Mouse (Mus musculus) gastrocnemius, postnatal 36 days (tissue): ENCODE data around the gene Dscaml1. TPM values are rescaled to one million over a fixed set of nuclear protein-coding genes. Genes with fewer than 3 reads are reported as not detected.

ENCODE experiments used
- DNase-seq, 2 experiments: peaks; one replicate each; pipeline ENCODE4 v3.0.0; 2022
- intact Hi-C: fragments of 180-260 bp; cut with DNase I; formaldehyde crosslinking; loops from one replicate; pipeline ENCODE4 v1.15.1; 2025
- total RNA-seq, 2 experiments: library from RNA; stranded (reverse); gene quantifications; 2 replicates each; pipeline ENCODE4 v1.2.3; 2021

Dscaml1 gene
- total RNA-seq, 2 experiments from 2014 or later: not detected

DNA sequence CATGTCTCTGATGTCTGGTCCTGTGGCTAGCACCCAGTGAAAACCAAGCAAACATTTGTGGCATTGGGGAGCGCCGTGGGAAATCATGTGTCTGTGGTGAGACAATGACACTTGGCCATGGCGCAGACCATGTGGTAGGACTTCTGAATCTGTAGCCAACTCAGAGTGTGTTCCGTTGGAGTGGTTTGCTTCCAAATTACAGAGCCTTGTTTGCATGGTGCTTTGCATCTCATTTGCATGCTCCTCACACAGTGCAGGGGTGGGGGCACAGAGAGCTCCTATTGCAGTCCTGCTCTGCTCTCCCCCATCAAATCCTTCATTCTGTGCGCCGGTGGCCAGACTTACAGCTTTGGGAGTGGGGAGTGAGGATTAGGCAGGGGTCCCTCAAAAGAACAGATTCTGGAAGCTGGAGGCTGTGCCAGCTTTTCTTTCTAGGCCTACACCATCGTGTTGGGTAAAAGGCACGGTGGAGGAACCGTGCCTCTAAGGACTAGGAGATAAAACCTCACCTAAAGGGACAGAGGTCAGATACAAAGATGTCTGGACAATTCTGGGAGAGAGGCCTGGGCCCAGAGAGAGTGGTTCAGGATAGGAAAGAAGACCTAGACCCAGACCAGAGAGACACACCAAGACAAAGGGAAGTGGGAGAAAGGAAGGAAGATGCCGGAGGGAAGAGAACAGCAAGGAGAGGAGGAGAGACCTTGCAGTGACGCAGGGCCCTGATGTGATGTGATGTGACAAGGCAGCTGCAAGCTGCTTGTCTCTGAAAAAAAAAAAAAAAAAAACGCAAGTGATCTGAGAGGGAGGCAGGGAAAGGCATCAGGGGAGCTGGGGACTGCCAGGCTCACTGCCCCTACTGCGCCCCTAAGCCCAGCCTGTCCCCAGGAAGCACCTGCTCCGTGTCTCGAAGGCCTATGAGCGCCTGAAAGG, 237.2 kb downstream of the Dscaml1 start:
- no peak for DNase-seq
- intact Hi-C loops: no loop called here

- no peak for DNase-seq
- intact Hi-C loops: no loop called here
Observed at GRCm38 (mm10) chr9:45664326-45664725, 237.9 kb downstream of the Dscaml1 start.

DNA sequence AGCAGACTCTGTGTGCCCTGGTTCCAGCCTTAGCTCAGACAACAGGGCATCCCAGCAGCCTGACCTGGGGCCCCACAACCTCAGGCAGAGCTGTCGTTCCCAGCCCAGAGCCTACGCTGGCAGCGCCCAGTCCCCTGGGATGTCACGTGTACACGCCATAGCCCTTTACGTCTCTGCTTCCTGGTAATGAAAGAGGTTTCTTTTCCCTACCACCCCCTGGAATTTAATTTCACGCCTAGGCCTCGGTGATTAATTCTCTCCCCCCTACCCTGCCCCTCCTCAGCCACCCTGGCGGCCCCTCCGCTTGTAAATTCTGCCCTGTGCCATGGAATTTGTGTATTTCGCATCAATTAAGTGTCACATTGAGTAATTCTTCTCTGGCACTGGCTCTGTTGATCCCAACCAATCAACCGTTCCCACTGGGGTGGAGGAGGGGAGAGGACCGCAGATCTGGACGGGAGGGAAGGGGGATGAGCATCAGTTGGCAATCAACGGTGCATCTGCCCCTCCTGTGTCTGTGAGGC, 238.5 kb downstream of the Dscaml1 start:
- intact Hi-C loops: no loop called here
- no peak for DNase-seq

- intact Hi-C loops: no loop called here
- DNase-seq: no peak
Observed at GRCm38 (mm10) chr9:45675931-45676330, 249.5 kb downstream of the Dscaml1 start.

- intact Hi-C loops: no loop called here
- DNase-seq: no peak
Observed at GRCm38 (mm10) chr9:45676578-45676977, 250.2 kb downstream of the Dscaml1 start.

DNA sequence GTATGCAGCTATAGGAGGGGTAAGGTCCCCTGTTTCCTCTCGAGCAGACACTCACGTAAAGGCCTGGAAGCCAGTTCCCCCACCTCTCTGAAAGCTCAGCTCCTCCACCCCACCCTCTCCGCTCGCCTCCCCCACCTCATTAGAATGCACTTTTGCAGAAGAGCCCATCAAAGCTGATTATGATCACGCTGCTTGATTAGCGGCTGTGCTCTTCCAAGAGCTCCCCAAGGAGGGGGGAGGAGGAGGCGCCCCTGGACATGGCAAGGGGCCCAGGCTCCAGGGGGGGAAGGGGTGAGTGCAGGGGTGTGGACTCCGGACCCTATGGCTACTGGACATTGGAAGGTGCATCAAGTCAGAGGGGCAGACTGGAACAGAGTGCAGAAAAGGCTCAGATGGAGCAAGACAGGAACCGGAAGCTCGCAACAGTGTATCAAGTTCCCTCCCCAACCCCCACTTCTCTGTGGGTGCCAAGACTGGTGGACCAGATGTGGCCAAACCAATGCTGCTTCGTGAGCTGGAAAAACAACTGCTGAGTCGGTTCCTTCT, 250.9 kb downstream of the Dscaml1 start:
- intact Hi-C loops: no loop called here
- peak; percentile 22 to 46 for DNase-seq

DNA sequence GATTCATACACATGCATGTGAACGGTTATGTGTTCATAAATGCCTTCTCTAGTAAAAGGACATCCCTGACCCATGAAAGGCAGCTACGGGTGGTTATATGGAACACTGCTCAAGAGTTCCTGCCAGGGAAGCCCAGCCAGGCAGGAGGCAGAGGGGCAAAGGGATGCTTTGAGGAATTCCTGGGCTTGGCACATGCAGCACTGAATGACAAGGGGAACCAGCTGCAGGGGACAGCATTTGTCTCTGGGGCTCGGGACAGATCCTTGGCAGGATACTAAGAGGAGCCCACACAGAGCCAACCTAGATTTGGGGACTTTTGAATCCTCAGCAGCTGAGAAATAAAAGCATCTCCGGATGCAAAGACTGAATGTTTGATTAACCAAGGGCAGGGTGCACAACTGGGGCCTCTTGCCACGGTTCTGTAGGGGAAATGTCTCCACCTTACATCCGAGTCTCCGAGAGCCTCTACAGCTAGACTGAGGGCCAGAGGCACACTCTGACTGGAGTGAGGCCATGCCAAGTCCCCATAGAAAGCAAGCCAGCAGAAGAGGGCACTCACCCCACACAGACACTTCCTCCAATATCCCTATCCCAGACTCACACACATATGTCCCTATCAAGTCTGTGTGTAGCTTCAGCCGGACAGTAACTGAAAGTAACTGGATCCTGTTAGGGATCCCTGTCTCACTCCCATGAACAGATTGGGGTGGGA, 251.7 kb downstream of the Dscaml1 start:
- no peak for DNase-seq
- intact Hi-C loops: no loop called here

DNA sequence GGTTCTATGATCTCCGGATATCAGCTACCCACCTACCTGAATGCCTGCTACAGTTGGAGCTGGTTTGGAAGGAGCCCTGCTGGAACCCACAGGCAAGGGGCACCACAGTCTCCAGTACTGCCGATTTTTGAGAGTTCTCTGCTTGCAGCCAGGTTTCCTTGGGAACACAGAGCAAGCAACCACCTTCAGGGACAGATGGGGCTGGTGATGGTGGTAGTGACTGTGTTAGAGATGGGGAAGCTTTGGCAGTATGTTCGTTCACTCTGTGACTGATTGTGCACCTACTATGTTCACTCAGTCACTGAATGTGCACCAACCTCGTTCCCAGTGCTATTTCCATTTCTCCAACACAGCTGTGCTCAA, 252.2 kb downstream of the Dscaml1 start:
- DNase-seq: no peak
- intact Hi-C loops: no loop called here

- DNase-seq: no peak
- intact Hi-C loops: no loop called here
Observed at GRCm38 (mm10) chr9:45682461-45682998, 256.1 kb downstream of the Dscaml1 start.

- DNase-seq: no peak
- intact Hi-C loops: no loop called here
Observed at GRCm38 (mm10) chr9:45693424-45694237, 267.2 kb downstream of the Dscaml1 start.

DNA sequence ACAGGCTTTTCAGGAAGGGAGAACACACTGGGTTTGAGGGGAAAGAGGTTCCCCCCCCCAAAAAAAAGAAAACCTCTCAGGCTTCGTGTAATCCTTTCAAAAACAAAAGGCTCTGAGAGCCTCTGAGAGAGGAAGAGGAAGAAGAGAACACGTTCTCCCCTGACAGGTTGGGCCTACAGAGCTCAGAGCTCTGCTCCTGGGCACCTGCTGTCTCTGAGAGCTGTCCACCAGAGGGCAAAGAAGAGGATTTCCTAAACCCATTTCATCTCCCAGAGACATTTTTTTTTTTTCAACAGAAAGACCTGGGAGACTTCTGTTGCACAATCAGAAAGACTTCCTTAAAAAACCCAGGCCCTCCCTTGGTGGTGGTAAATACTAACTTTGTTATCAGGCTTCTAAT, 267.8 kb downstream of the Dscaml1 start:
- no peak for DNase-seq
- intact Hi-C loops: no loop called here

- intact Hi-C loops: no loop called here
- no peak for DNase-seq
Observed at GRCm38 (mm10) chr9:45699171-45699570, 272.7 kb downstream of the Dscaml1 start.

- DNase-seq: no peak
- intact Hi-C loops: no loop called here
Observed at GRCm38 (mm10) chr9:45703236-45703635, 276.8 kb downstream of the Dscaml1 start.

DNA sequence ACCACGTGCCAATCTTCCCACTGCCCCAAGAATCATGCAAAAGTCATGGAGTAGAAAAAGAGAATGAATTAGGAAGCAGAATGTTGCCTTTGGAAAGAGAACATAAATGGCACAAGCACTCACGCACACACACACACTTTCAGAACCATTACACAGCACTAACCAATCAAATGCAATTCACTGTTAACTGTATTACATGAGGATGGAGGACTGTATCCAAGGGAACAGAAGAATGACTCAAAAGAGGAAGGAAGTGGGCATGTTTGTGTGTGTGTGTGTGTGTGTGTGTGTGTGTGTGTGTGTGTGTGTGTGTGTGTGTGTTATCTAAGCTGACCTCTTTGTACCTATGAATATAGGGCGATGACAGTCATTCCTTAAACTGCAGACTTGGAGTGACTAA, 278.0 kb downstream of the Dscaml1 start:
- intact Hi-C loops: no loop called here
- DNase-seq: no peak

DNA sequence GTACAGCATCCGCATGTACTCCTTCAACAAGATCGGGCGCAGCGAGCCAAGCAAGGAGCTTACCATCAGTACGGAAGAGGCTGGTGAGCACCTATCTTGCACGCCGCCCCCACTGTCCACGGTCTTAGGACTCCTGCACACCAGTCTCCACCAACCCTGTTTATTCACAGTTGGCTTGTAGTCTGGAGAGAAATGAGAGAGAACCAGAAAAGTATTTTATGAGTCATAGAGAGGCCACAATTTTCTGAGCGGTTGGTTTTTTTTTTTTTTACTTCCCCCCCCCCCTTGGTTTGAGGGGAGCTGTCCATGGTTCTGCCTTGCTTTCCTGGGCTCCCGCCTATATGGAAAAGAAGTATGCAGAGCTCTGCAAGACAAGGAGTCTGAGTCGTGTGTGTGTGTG, 283.9 kb downstream of the Dscaml1 start:
- DNase-seq: no peak
- intact Hi-C loops: no loop called here

GRCm38 (mm10) chr9:45715387-45715786, 289.0 kb downstream of the Dscaml1 start:
- DNase-seq: no peak
- intact Hi-C loops: no loop called here

- no peak for DNase-seq
- intact Hi-C loops: no loop called here
Observed at GRCm38 (mm10) chr9:45719997-45720396, 293.6 kb downstream of the Dscaml1 start.

- no peak for DNase-seq
- intact Hi-C loops: no loop called here
Observed at GRCm38 (mm10) chr9:45731851-45732250, 305.4 kb downstream of the Dscaml1 start.

- DNase-seq: no peak
- intact Hi-C loops: no loop called here
Observed at GRCm38 (mm10) chr9:45733246-45733645, 306.8 kb downstream of the Dscaml1 start.

GRCm38 (mm10) chr9:45739001-45739701, 312.7 kb downstream of the Dscaml1 start:
- intact Hi-C loops: no loop called here
- DNase-seq: no peak
